Mouse (Mus musculus) hindbrain, embryonic 10.5 days (tissue): ENCODE data around the gene Gm3402. TPM values are rescaled to one million over a fixed set of nuclear protein-coding genes. Genes with fewer than 3 reads are reported as not detected.

ENCODE experiments used
- DNase-seq: peaks from one replicate; pipeline ENCODE4 v3.0.0-alpha.2; 2017; ENCODE audit warnings: low spot score
- H3K27ac ChIP-seq: fragments of 300-500 bp; sonication (generic); 2 replicates; pipeline ENCODE4 v1.5.1; 2016; ENCODE audit warnings: mild to moderate bottlenecking, moderate library complexity
- H3K27me3 ChIP-seq: fragments of 300-500 bp; sonication (generic); 2 replicates; pipeline ENCODE4 v1.6.1; 2016; ENCODE audit warnings: mild to moderate bottlenecking; ENCODE audit not compliant: poor library complexity, insufficient read depth, severe bottlenecking
- H3K36me3 ChIP-seq: fragments of 300-500 bp; sonication (generic); 2 replicates; pipeline ENCODE4 v1.6.1; 2016; ENCODE audit warnings: mild to moderate bottlenecking, moderate library complexity
- H3K4me1 ChIP-seq: fragments of 300-500 bp; sonication (generic); replicated peaks from 2 replicates; pipeline ENCODE4 v1.6.1; 2016; ENCODE audit warnings: mild to moderate bottlenecking
- H3K4me3 ChIP-seq: fragments of 300-500 bp; sonication (generic); 2 replicates; pipeline ENCODE4 v1.5.1; 2016; ENCODE audit warnings: mild to moderate bottlenecking, moderate library complexity
- H3K9me3 ChIP-seq: fragments of 300-500 bp; sonication (generic); 2 replicates; pipeline ENCODE4 v1.6.1; 2016; ENCODE audit warnings: mild to moderate bottlenecking, moderate library complexity
- WGBS: fragments of 180-500 bp; shearing (Covaris S2); methylation state at CpG from one replicate; pipeline ENCODE4 v1.1.7; 2016; 5-methylcytosine and 5-hydroxymethylcytosine counted together
- polyA plus RNA-seq: library from polyadenylated mRNA; unstranded; fragments of >200 nt; fragmentation: Nextera tagmentation; extraction: Ambion mirVana; gene quantifications from 2 replicates; pipeline ENCODE4 v1.2.1, GENCODE M21; 2016

Gene Gm3402
- polyA plus RNA-seq, 1 experiment from 2014 or later = not detected

- no peak overlapping the region for H3K27ac ChIP-seq
- DNase-seq = no peak
- no peaks in the 10 kb centered on the region for H3K27me3 ChIP-seq
- no peaks in the 10 kb centered on the region for H3K4me1 ChIP-seq
- no peaks in the 10 kb centered on the region for H3K36me3 ChIP-seq
- 89% methylated on average over 1 of the region's 1 CpGs for whole genome bisulfite sequencing
- no peak overlapping the region for H3K4me3 ChIP-seq
- H3K9me3 ChIP-seq = no peaks in the 10 kb centered on the region
Observed at GRCm38 (mm10) chr5:146564259-146564658, 50.3 kb downstream of the Gm3402 start.

Other genes with a start within 250 kb of the Gm3402 start
- gene Wasf3, start 129.1 kb upstream of the Gm3402 start, polyA plus RNA-seq = 13.1 and 16.7 TPM in 2 replicates
- gene Gm6408, start 32.2 kb upstream of the Gm3402 start, polyA plus RNA-seq = not detected in 2 replicates
- gene Gm6370, start 22.8 kb upstream of the Gm3402 start, polyA plus RNA-seq = not detected in 2 replicates
- gene 4930449I24Rik, start 11.7 kb upstream of the Gm3402 start, polyA plus RNA-seq = not detected in 2 replicates
- not detected in 2 replicates for gene Gm3404, start 11.7 kb downstream of the Gm3402 start, polyA plus RNA-seq
- not detected in 2 replicates for gene Gm3409, start 23.5 kb downstream of the Gm3402 start, polyA plus RNA-seq
- gene Gm3415, start 42.0 kb downstream of the Gm3402 start, polyA plus RNA-seq = not detected in 2 replicates
- gene Gpr12, start 71.1 kb downstream of the Gm3402 start, polyA plus RNA-seq = 0.11 TPM in 1 of 2 replicates, not detected in the other